Mouse (Mus musculus) left cerebral cortex, postnatal 25 days (tissue): Measurements from ENCODE around the gene Ftl1. TPM values are rescaled to one million over a fixed set of nuclear protein-coding genes. Genes with fewer than 3 reads are reported as not detected.

ENCODE experiments used
- DNase-seq, 2 experiments: peaks; one replicate each; pipeline ENCODE4 v3.0.0; 2022; ENCODE audit warnings: low spot score in 2 of 2, mixed read lengths in 1 of 2
- intact Hi-C: fragments of 180-260 bp; cut with DNase I; formaldehyde crosslinking; loops from one replicate; pipeline ENCODE4 v1.15.1; 2025
- microRNA-seq, 2 experiments: library from miRNA; unstranded; fragments of <30 nt; microRNA quantifications; one replicate each; pipeline ENCODE4 v1.2.0; 2022
- total RNA-seq, 2 experiments: library from RNA; stranded (reverse); gene quantifications; 2 replicates each; pipeline ENCODE4 v1.2.3; 2021

Gene Ftl1
- total RNA-seq, 2 experiments from 2014 or later, result 207 to 225 TPM

DNA sequence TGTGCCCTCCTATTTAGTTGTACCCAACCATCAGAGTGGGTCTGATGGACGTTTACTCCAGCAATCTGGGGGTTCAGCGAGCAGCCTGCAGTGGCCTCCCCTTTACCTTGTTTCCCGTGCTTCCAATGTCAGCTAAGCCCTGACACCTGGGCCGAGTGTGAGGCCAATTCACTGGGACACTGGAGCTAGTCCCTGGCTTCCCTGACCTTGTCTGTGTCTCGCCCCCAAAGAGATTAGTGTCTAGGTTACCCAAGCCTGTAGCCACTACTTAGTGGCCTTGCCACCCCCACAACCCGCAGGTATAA lies 39.1 kb downstream of the Ftl1 start, which contains the start of gene Lhb:
Gene Lhb, plus strand, starts transcription at position 206 of the 305 bp plus-strand sequence.
- intact Hi-C loops, result no loop called here
- DNase-seq, result no peak

DNA sequence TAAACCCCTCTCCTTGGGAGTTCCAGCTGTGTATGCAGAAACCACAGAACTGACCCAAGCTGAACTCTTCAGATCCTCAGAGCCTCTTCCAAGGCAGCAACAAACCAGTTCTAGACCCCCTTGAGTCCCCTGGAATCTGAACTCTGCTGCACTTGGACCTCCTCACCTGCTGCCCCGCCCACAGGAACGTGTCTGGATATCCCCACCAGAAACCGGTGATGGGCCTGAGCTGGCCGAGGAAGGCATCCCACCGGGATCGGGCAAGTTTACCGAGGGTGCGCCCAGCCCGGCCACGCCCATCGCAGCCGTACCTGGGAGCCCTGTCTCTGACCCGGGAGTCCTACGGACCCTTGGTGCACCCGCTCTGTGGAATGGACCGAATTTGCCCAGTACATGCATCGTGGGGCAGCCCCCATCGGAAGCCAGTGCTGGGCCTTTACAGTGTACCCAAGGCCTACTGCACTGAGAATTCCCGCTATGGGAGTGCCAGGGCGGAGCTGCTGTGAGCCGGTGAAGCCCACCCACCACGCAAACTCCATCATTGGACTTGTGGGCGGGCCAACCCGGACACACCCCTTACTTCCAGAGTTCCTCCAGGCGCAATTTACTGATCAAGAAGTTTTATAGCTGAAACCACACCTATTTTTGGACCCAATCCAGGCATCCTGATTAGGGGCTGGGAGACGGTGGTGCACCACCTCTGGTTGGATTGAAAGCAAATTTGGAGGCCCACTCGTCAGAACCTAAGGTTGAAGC lies 39.6 kb downstream of the Ftl1 start:
- intact Hi-C loops, result no loop called here
- DNase-seq, result no peak

DNA sequence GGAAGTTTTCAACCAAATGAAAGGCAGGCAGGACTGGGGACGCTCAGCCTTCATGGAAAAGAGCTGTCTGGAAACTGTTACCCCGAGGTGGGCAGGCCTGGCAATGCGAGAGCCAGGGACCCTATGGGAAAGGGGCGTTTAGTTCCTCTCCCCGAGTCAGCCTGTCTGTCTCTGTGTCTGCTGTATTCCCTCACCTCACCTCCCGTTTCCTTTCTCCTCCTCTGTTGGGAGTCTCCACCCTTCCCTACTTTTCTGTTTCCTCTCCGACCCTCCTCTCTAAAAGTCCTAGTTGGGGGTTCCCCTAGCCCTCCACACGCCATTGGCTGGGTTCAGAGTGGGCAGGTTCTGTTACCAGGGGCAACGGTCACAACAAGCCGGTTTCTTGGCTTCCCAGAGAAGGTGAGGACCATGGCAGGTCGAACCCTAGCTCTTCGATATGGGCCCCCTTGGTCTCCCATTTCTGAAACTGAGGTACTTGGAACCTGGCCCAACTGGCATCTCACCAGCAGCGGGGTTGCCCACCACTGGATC lies 41.7 kb downstream of the Ftl1 start:
- no peak for DNase-seq
- intact Hi-C loops, result no loop called here

DNA sequence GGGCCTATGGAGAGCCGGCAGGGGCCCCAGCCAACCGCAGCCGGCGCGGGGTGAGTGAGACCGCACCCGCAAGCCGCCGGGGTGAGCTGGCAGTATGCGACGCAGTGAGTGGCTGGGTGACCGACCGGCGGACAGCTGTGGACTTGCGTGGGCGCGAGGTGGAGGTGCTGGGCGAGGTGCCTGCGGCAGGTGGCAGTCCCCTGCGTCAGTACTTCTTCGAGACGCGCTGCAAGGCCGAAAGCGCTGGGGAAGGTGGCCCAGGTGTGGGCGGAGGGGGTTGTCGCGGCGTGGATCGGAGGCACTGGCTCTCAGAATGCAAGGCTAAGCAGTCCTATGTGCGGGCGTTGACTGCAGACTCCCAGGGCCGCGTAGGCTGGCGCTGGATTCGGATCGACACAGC lies 44.0 kb downstream of the Ftl1 start:
- intact Hi-C loops, result no loop called here
- peak; percentile 17 to 64 for DNase-seq

DNA sequence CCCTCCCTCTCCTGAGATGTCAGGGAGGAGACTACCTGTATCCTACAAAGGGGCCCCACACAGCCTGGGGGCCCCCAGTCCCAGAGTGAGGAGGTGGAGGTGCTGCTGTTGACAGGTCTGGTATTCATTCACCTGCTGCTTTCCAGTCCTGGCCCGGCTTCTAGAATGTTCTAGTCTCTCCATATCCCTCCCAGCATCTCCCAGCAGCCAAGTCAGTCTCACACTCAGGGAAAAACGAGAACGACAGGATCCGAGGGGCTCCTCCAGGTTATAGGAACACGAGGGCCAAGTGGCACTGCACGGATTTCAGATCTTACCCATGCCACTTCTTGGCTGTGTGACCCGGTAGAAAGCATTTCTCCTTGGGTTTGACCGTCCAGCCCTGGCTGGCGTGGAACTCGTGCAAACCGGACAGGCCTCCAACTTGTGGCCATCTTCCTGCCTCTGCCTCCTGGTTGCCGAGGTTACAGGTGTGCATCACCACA lies 44.9 kb downstream of the Ftl1 start:
- no peak for DNase-seq

DNA sequence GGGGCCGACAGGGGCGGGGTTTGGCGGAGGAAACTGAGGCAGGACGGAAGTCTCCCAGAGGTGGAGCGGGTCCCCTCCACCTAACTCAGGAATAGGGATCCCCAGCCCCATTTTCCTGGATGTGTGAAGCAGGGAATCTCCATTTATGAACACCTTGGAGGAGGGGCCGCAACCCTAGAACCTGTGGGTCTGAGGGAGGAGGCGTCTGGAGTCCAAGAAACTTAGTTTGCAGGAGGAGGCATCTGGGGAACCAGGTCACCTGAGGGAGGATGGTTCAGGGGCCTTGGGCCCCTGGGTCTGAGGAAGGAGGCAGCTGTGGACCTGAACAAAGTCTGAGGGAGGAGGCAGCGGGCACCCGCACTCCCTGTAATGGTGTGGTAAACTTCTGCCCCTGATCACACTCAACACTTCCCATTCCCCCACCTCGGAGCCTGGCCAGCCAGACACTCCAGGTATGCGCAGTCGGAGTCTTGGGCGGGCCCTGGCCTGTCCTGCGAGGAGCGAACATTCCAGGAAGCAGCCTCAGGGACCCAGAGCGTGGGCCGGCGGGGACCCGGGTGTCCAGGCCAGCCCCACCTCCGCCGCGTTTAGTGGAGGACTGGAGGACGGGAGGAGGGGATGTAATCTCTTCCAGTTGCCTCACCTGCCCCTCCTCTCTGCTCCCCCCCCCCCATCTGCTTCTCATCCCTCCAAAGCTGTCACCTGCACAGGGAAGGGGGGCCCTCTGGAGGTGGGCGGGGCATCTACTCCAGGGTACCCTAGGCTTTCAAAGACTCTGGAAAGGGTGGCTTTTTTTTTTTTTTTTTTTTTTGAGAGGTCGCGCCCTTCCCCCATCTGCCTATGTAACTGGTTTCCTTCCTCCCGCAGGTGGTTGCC lies 45.6 kb downstream of the Ftl1 start:
- intact Hi-C loops, result no loop called here

More for the DNA sequence above, 44.9 kb downstream of the Ftl1 start:
- intact Hi-C loops, result no loop called here

DNA sequence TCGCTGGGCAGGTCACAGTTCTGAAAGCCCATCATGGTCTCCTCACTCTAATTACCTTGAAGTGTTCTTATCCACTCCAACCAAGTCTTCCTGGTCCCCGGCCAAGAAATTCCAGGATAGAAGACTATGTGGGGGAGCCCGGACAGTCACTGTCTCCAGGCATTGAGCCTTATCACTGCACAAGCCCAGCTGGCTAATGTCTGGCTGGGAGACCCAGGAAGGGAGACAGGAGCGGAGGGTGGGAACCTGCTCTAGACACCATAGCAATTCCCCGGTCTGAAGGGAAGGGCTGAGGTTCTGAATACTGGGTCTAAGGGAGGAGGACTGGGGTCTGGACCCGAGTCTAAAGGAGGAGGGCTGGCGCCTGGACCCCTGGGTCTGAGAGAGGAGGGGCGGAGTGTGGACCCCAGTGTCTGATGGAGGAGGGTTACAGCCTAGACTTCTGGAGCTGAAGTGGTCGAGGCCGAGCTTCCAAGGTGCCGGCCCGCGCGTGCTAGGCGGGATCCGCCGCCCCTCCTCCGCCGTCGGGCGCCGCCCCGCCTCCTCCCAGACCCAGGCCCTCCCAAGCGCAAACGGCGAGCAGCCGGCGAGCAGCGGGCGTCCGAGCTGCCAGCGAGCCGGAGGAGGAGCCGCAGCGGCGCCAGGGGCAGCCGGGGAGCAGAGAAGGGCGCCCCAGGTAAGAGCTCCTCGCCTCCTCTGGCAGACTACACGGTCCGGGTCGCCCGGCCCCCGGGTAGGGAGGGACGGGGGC lies 46.4 kb downstream of the Ftl1 start, which contains the start of gene Ntf5:
Gene Ntf5, plus strand, starts transcription at position 583 of the 751 bp plus-strand sequence.
- DNase-seq, result no peak
- intact Hi-C loops, result no loop called here

More for the DNA sequence above, 45.6 kb downstream of the Ftl1 start:
- no peak for DNase-seq

DNA sequence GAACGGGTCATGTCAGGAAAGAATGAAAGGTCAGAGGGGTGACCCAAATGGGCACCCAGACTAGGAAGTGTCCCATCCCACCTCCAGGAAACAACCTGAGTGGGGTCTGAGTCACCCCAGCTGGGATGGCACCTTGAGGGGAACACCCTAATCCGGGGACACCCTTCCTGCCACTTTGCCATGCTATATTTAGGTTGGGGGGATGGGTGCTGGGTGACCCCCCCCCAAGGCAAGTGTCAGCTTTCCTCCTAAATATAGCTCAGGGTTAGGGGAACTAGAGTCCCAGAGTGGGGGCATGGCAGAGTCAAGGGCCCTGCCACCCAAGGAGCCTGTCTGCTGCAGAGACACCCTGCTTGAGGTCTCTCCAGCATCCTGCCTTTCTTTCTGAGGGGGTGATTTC lies 47.3 kb downstream of the Ftl1 start:
- no peak for DNase-seq
- intact Hi-C loops, result no loop called here

DNA sequence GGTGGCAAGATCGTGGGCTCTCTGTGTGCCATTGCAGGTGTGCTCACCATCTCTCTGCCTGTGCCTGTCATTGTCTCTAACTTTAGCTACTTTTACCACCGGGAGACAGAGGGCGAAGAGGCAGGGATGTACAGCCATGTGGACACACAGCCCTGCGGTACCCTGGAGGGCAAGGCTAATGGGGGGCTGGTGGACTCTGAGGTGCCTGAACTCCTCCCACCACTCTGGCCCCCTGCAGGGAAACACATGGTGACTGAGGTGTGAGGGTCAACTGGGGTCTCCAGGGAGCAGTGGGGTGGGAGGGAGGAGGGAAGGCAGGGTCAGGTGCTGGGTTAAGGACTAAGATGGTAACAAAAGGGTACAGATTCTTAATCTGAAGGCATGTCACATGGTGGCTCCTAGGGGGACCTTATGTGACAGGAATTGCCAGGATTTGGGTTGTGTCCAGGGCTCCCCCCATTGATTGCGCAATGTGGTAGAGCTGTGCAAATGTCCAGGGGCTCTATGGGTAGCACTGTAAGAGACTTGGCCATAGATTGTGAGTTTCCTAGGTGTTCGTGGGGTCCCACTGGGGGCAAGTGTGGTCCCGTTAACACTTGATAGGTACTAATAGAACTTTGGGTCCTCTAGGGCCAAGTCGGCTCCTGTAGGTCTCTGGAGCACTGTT lies 50.1 kb downstream of the Ftl1 start:
- no peak for DNase-seq
- intact Hi-C loops, result no loop called here

DNA sequence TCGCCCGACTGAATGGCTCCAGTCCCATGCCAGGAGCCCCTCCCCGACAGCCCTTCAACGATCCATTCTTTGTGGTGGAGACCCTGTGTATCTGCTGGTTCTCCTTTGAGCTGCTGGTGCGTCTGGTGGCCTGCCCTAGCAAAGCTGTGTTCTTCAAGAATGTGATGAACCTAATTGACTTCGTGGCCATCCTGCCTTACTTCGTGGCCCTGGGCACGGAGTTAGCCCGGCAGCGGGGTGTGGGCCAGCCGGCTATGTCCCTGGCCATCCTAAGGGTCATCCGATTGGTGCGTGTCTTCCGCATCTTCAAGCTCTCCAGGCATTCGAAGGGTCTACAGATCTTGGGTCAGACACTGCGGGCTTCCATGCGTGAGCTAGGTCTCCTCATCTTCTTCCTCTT lies 50.7 kb downstream of the Ftl1 start:
- intact Hi-C loops, result no loop called here
- no peak for DNase-seq

DNA sequence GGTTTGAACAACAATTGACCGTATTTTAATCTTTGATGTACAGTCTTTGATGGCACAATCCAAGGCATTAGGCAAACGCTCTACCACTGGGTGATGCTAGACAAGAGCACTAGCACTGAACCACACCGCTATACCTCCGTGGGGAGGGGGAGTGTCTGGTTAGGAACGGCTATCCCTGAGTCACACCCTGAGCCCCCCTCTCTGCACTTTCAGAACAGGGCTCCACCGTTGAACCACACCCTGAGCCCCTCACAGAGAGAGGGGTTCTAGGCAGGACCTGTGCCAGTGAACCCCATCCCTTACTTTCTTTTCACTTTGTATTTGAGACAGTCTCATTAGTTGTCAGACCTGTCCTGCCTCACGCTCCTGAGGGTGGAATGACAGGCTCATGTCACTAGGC lies 51.3 kb downstream of the Ftl1 start:
- DNase-seq, result no peak
- intact Hi-C loops, result no loop called here

Small RNA genes within 50 kb of the gene (microRNA-seq; reads per million reads assigned to microRNA genes)
- 0 reads per million in 2 experiments for gene Gm22133

Other genes starting within 250 kb of the Ftl1 start
- gene Dkkl1, start 247.7 kb downstream of the Ftl1 start, total RNA-seq, result 10 to 100 TPM; 25.1 to 29.2 TPM
- 1 to 10 TPM; 2.8 to 5.5 TPM for gene Tead2, start 244.1 kb downstream of the Ftl1 start, total RNA-seq
- 1 to 10 TPM; 2.5 to 4.4 TPM for gene Cd37, start 220.8 kb downstream of the Ftl1 start, total RNA-seq
- 1 to 10 TPM; 1.6 to 1.9 TPM for gene Slc6a16, start 218.8 kb downstream of the Ftl1 start, total RNA-seq
- gene Slc6a21, start 182.4 kb downstream of the Ftl1 start, total RNA-seq, result under 1 TPM in 1 of 2 experiments, not detected in 1; 0.23 TPM
- gene Trpm4, start 126.1 kb downstream of the Ftl1 start, total RNA-seq, result 10 to 100 TPM; 13.2 to 24.9 TPM
- gene Hrc, start 124.6 kb downstream of the Ftl1 start, total RNA-seq, result under 1 TPM; 0.23 to 0.94 TPM
- 100 to 1,000 TPM; 151 to 152 TPM for gene Ppfia3, start 92.9 kb downstream of the Ftl1 start, total RNA-seq
- 100 to 1,000 TPM; 170 to 176 TPM for gene Lin7b, start 89.3 kb downstream of the Ftl1 start, total RNA-seq
- 100 to 1,000 TPM; 341 to 386 TPM for gene Snrnp70, start 64.1 kb downstream of the Ftl1 start, total RNA-seq
- gene Kcna7, start 54.2 kb downstream of the Ftl1 start, total RNA-seq, result not detected
- gene Ntf5, start 46.2 kb downstream of the Ftl1 start, total RNA-seq, result under 1 TPM in 1 of 2 experiments, not detected in 1; 0.16 TPM
- gene Lhb, start 39.1 kb downstream of the Ftl1 start, total RNA-seq, result not detected
- gene Gys1, start 25.0 kb downstream of the Ftl1 start, total RNA-seq, result 10 to 100 TPM; 15.7 to 16.5 TPM
- 10 to 100 TPM; 30.4 to 33.0 TPM for gene Ruvbl2, start 21.8 kb downstream of the Ftl1 start, total RNA-seq
- gene Bax, start 7.0 kb upstream of the Ftl1 start, total RNA-seq, result 10 to 100 TPM; 67.0 to 69.8 TPM
- not detected for gene Tulp2, start 22.0 kb upstream of the Ftl1 start, total RNA-seq
- gene Gm45808, start 26.9 kb upstream of the Ftl1 start, total RNA-seq, result under 1 TPM in 1 of 2 experiments, not detected in 1; 0.73 TPM
- gene Dhdh, start 28.9 kb upstream of the Ftl1 start, total RNA-seq, result 1 to 10 TPM; 2.7 to 4.0 TPM
- gene Nucb1, start 50.5 kb upstream of the Ftl1 start, total RNA-seq, result 100 to 1,000 TPM; 103 to 105 TPM
- 10 to 100 TPM; 22.0 to 22.2 TPM for gene Ppp1r15a, start 66.4 kb upstream of the Ftl1 start, total RNA-seq
- gene Plekha4, start 66.4 kb upstream of the Ftl1 start, total RNA-seq, result 1 to 10 TPM; 1.2 to 2.7 TPM
- gene Hsd17b14, start 95.0 kb upstream of the Ftl1 start, total RNA-seq, result under 1 TPM in 1 of 2 experiments, not detected in 1; 0.25 TPM
- gene Bcat2, start 110.3 kb upstream of the Ftl1 start, total RNA-seq, result 10 to 100 TPM; 23.0 to 23.6 TPM
- not detected for gene Fgf21, start 155.6 kb upstream of the Ftl1 start, total RNA-seq
- under 1 TPM in 1 of 2 experiments, not detected in 1; 0.21 TPM for gene Fut1, start 157.4 kb upstream of the Ftl1 start, total RNA-seq
- not detected for gene Izumo1, start 161.9 kb upstream of the Ftl1 start, total RNA-seq
- gene Rasip1, start 167.6 kb upstream of the Ftl1 start, total RNA-seq, result 1 to 10 TPM; 8.1 to 8.2 TPM
- gene Mamstr, start 180.1 kb upstream of the Ftl1 start, total RNA-seq, result 1 to 10 TPM; 2.4 to 3.6 TPM
- under 1 TPM in 1 of 2 experiments, not detected in 1; 0.21 TPM for gene Fut2, start 206.5 kb upstream of the Ftl1 start, total RNA-seq
- gene Ntn5, start 224.1 kb upstream of the Ftl1 start, total RNA-seq, result 1 to 10 TPM; 3.4 to 3.5 TPM
- under 1 TPM; 0.37 to 0.48 TPM for gene Sec1, start 234.5 kb upstream of the Ftl1 start, total RNA-seq
- 100 to 1,000 TPM; 184 to 223 TPM for gene Car11, start 240.0 kb upstream of the Ftl1 start, total RNA-seq
- gene Dbp, start 245.2 kb upstream of the Ftl1 start, total RNA-seq, result 100 to 1,000 TPM in 1 of 2 experiments, 10 to 100 TPM in 1; 66.2 to 147 TPM